Mouse (Mus musculus) large intestine, adult 2 months (tissue): ENCODE data around the gene Znrd1. TPM values are rescaled to one million over a fixed set of nuclear protein-coding genes. Genes with fewer than 3 reads are reported as not detected.

ENCODE experiments used
- DNase-seq: peaks from one replicate; pipeline ENCODE4 v3.0.0-alpha.2; 2012; ENCODE audit warnings: low read depth, low spot score
- WGBS: fragments of 180-500 bp; shearing (Covaris S2); methylation state at CpG from one replicate; pipeline ENCODE4 v1.1.7; 2018; 5-methylcytosine and 5-hydroxymethylcytosine counted together
- polyA plus RNA-seq: library from polyadenylated mRNA; depleted of rRNA; stranded (reverse); fragments of >200 nt; gene quantifications from 2 replicates; pipeline ENCODE4 v1.2.3, GENCODE M21; 2012

Gene Znrd1
- polyA plus RNA-seq, 1 experiment: 49.6 TPM

DNA sequence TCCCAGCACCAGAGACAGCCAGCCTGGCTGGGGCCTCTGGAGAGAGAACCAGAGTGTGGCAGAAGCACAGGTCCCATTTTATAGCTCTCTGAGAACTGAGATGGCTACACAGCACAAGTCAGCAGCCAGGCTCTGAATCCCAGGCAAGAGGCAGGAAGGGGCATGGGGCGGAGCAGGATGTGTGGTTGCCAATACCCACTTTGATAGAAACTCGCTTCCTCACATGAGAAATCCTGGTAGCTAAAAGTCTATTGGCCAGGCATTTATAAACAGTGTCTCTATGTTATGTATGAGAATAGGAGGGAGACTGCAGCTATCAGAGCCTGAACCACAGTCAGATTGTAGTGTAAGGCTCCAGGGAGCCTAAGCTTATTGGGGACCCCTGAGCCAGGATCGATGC lies 14.4 kb upstream of the Znrd1 start:
- DNase-seq: no peak

GRCm38 (mm10) chr17:36971172-36971850 lies 13.0 kb upstream of the Znrd1 start:
- no peak for DNase-seq
- WGBS: 83% methylated on average over 6 of the region's 6 CpGs

More for the DNA sequence above, 14.4 kb upstream of the Znrd1 start:
- WGBS: 69% methylated on average over 3 of the region's 3 CpGs

- DNase-seq: no peak
- WGBS: 65% methylated on average over 14 of the region's 14 CpGs
These were observed 12.0 kb upstream of the Znrd1 start for GRCm38 (mm10) chr17:36970316-36970890.

DNA sequence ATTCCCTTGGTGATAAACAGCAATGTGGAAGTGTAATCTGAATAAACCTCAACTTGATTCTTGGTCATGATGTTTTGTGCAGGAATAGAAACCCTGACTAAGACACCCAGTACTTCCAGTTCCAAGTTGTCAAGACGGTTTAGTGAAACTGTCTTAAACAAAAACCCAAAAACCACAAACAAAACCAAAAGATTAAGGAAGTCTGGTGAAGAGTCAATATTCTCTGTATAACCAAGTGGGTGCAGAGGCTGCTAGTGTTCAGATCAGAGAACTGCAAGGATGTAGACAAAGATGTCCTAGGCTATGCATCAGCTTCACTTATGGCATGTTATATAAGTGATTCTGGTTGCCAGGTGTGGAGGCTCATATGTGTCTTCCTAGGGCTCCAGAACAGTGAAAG lies 8.5 kb upstream of the Znrd1 start:
- 72% methylated on average over 1 of the region's 1 CpGs for WGBS
- no peak for DNase-seq

GRCm38 (mm10) chr17:36961125-36961524 lies 2.8 kb upstream of the Znrd1 start:
- 50% methylated on average over 1 of the region's 1 CpGs for WGBS
- DNase-seq: no peak

DNA sequence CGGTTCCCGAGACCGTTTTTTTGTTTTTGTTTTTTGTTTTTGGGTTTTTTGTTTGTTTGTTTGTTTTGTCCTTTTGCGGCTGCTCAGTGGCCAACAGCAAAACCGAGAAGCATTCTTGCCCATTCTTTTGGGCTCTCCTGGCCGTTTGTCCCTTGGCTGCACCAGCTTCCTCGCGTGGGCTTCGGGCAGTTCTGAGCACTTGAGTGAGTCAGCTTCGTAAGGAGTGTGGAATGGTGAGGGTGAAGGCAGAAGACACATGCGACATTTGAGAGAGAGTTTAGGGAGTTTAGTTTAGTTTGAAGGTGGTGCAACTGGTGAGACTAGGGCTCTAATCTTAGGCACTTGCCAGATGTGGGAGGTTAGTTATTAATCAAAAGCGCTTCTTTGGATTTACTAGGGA lies 525 bp upstream of the Znrd1 start:
- DNase-seq: no peak
- 11% methylated on average over 12 of the region's 12 CpGs for WGBS

DNA sequence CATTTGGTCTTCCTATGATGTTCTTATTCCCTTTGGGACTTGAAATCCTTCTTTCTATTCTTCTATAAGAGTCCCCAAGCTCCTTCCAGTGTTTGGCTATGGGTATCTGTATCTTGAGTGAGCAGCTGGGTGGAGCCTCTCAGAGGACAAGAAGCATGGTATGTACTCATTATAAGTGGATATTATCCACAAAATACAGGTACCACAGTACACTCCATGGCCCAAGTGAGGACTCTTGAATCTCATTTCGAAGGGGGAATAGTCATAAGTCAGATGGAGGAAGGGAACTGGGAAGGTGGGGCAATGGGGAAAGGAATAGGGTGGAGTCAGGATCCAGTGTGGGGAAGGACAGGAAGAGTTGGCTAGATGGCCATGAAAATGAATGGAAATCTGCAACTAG lies 5.3 kb downstream of the Znrd1 start:
- WGBS: 82% methylated on average over 1 of the region's 1 CpGs
- no peak for DNase-seq

DNA sequence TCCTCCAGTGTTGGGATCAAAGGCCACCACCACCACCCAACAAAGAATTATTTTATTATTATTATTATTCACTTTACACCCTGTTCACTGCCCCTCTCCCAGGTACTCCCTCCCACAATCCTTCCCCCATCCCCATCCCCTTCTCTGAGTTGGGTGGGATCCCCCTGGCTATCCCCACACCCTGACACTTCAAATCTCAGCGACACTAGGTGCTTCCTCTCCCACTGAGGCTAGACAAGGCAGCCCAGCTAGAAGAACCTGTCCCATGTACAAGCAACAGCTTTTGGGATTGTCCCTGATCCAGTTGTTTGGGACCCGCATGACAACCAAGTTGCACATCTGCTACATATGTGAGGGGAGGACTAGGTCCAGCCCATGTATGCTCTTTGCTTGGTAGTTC lies 5.7 kb downstream of the Znrd1 start:
- DNase-seq: no peak
- WGBS: 91% methylated on average over 2 of the region's 2 CpGs

- peak; percentile 99 for DNase-seq
- 1% methylated on average over 36 of the region's 36 CpGs for WGBS
These were observed 7.1 kb downstream of the Znrd1 start, which contains the start of gene Ppp1r11 for GRCm38 (mm10) chr17:36950981-36951947. Gene Ppp1r11 (minus strand): TSS chr17:36951741.

- DNase-seq: no peak
- WGBS: 97% methylated on average over 8 of the region's 8 CpGs
These were observed 9.1 kb downstream of the Znrd1 start for GRCm38 (mm10) chr17:36949265-36949664.

DNA sequence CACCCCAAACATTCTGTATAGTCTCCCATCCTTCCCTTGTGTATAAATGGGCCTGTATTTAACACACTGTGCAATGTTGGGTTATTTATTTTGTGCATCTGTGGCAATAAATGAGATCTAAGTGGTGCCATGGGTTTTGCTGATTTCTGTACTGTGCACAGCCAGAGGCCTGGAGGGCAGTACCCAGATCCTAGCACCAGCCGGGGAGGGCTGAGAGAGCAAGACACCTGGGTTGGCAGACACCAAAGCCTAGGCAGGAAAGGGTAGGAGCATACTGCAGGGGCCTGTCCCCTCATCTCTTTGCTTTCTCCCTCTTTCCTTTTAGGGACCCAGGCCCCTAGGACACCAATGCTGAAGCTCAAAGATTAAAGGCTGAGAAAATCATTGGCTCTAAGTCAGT lies 10.1 kb downstream of the Znrd1 start:
- no peak for DNase-seq
- 97% methylated on average over 1 of the region's 1 CpGs for WGBS

GRCm38 (mm10) chr17:36947051-36947819 lies 11.1 kb downstream of the Znrd1 start:
- no peak for DNase-seq
- WGBS: 4% methylated on average over 62 of the region's 62 CpGs

GRCm38 (mm10) chr17:36944121-36944775 lies 14.1 kb downstream of the Znrd1 start:
- DNase-seq: no peak

DNA sequence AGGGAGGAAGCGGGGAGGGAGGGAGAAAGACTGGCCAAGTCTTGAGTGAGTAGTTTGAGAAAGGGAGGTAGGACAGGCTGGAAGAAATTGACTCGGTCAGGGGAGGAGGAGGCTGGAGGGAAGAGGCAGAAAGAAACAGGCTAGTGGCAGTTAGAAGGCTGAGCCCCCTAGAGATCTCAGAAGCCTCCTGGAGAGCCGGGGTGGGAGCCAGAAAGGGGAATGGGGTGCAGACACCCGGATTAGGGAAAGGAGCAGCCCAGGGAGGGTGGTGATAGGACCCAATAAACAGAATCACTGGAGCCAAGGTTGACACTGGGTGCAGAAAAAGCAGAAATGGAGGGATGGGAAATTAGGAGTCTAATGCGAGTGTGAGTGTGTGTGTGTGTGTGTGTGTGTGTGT lies 14.7 kb downstream of the Znrd1 start:
- WGBS: 41% methylated on average over 5 of the region's 5 CpGs
- DNase-seq: no peak

More at GRCm38 (mm10) chr17:36944121-36944775, 14.1 kb downstream of the Znrd1 start:
- 27% methylated on average over 9 of the region's 9 CpGs for WGBS

- peak; percentile 77 for DNase-seq
- 2% methylated on average over 59 of the region's 59 CpGs for WGBS
These were observed 15.4 kb downstream of the Znrd1 start, which contains the start of gene Rnf39 for GRCm38 (mm10) chr17:36942791-36943471. Gene Rnf39 (plus strand): TSS chr17:36942918.

- no peak for DNase-seq
- 17% methylated on average over 10 of the region's 10 CpGs for WGBS
These were observed 16.0 kb downstream of the Znrd1 start for GRCm38 (mm10) chr17:36942391-36942790.

DNA sequence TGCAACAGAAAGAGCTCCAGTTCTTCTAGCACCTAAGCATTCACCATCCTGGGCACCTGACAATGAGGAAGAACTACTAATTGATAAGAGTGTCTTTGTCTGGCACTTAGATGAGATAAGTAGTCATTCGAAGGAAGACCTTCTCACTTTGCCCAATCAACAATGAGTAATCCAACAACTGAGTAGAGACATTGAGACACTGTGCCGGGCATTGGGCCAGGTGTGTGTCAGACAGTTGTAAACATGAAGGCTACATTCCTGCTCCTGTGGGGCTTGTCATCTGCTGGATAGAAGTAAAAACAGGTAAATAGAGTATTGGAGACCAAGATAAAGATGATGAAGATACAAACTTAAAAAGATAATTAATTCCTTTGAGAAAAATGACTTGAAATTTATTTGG lies 20.3 kb downstream of the Znrd1 start:
- WGBS: 42% methylated on average over 2 of the region's 2 CpGs
- DNase-seq: no peak

- WGBS: 60% methylated on average over 2 of the region's 2 CpGs
- DNase-seq: no peak
These were observed 26.6 kb downstream of the Znrd1 start for GRCm38 (mm10) chr17:36931806-36932205.
